Mouse (Mus musculus) ovary, postnatal 36 days (tissue): ENCODE measurements at regions not wholly inside any gene's neighbourhood (a gene's known extent, or its start where the extent isn't known, plus 50 kb on each side); places are given as distances from the start of the nearest gene placed in this dataset.

Experiments
- DNase-seq: peaks from one replicate; pipeline ENCODE4 v3.0.0; 2022; ENCODE audit warnings: low spot score, mixed read lengths

GRCm38 (mm10) chr7:135990321-135990720 is 274.2 kb upstream of the Mki67 start:
- DNase-seq = no peak

- peak; percentile 14 for DNase-seq
These were observed 280.7 kb upstream of the Mki67 start for GRCm38 (mm10) chr7:135996896-135997295.

- no peak for DNase-seq
These were observed 281.5 kb upstream of the Mki67 start for GRCm38 (mm10) chr7:135997640-135998039.

GRCm38 (mm10) chr7:136002382-136002781 is 286.2 kb upstream of the Mki67 start:
- no peak for DNase-seq

- no peak for DNase-seq
These were observed 287.1 kb upstream of the Mki67 start for GRCm38 (mm10) chr7:136003291-136003690.

- no peak for DNase-seq
These were observed 291.8 kb upstream of the Mki67 start for GRCm38 (mm10) chr7:136007796-136008455.

- DNase-seq = no peak
These were observed 292.3 kb upstream of the Mki67 start for GRCm38 (mm10) chr7:136008486-136008885.

GRCm38 (mm10) chr7:136010013-136010412 is 293.9 kb upstream of the Mki67 start:
- peak; percentile 60 for DNase-seq

GRCm38 (mm10) chr7:136014706-136015105 is 298.5 kb upstream of the Mki67 start:
- DNase-seq = no peak

- DNase-seq = no peak
These were observed 300.8 kb upstream of the Mki67 start for GRCm38 (mm10) chr7:136016918-136017317.

GRCm38 (mm10) chr7:136020577-136020976 is 304.4 kb upstream of the Mki67 start:
- no peak for DNase-seq

GRCm38 (mm10) chr7:136021071-136021470 is 304.9 kb upstream of the Mki67 start:
- no peak for DNase-seq

GRCm38 (mm10) chr7:136022781-136023448 is 306.8 kb upstream of the Mki67 start:
- no peak for DNase-seq

- no peak for DNase-seq
These were observed 310.3 kb upstream of the Mki67 start for GRCm38 (mm10) chr7:136026451-136026850.

GRCm38 (mm10) chr7:136032026-136032425 is 315.9 kb upstream of the Mki67 start:
- DNase-seq = no peak

GRCm38 (mm10) chr7:136033536-136033935 is 317.4 kb upstream of the Mki67 start:
- DNase-seq = no peak

GRCm38 (mm10) chr7:136035735-136036134 is 319.6 kb upstream of the Mki67 start:
- no peak for DNase-seq

GRCm38 (mm10) chr7:136038072-136038471 is 321.9 kb upstream of the Mki67 start:
- DNase-seq = no peak

GRCm38 (mm10) chr7:136038906-136039305 is 322.7 kb upstream of the Mki67 start:
- no peak for DNase-seq

GRCm38 (mm10) chr7:136041921-136042320 is 325.8 kb upstream of the Mki67 start:
- DNase-seq = no peak

GRCm38 (mm10) chr7:136046645-136047363 is 330.6 kb upstream of the Mki67 start:
- DNase-seq = peak; percentile 56

GRCm38 (mm10) chr7:136047364-136047945 is 331.3 kb upstream of the Mki67 start:
- no peak for DNase-seq
